Mouse (Mus musculus) heart, embryonic 13.5 days (tissue): ENCODE measurements at regions not wholly inside any gene's neighbourhood (a gene's known extent, or its start where the extent isn't known, plus 50 kb on each side); places are given as distances from the start of the nearest gene placed in this dataset.

Experiments used
- ATAC-seq: fragments of 200-750 bp; cut with Nextera tagmentation; 2 replicates; pipeline ENCODE4 v1.8.0; 2017; ENCODE audit warnings: moderate TSS enrichment; ENCODE audit not compliant: insufficient number of reproducible peaks, low FRiP score, low TSS enrichment; ENCODE audit errors: extremely low read depth
- H3K27ac ChIP-seq: fragments of 300-500 bp; sonication (generic); replicated peaks from 2 replicates; pipeline ENCODE4 v1.5.1; 2015; ENCODE audit warnings: moderate library complexity, mild to moderate bottlenecking, inconsistent platforms
- H3K27me3 ChIP-seq: fragments of 300-500 bp; sonication (generic); replicated peaks from 2 replicates; pipeline ENCODE4 v1.6.1; 2015; ENCODE audit warnings: mild to moderate bottlenecking, inconsistent platforms
- H3K36me3 ChIP-seq: fragments of 300-500 bp; sonication (generic); 2 replicates; pipeline ENCODE4 v1.6.1; 2015; ENCODE audit warnings: mild to moderate bottlenecking, inconsistent platforms
- H3K4me1 ChIP-seq: fragments of 300-500 bp; sonication (generic); 2 replicates; pipeline ENCODE4 v1.6.1; 2015; ENCODE audit warnings: inconsistent platforms
- H3K4me2 ChIP-seq: fragments of 300-500 bp; sonication (generic); 2 replicates; pipeline ENCODE4 v1.6.1; 2015; ENCODE audit warnings: inconsistent platforms, mild to moderate bottlenecking, moderate library complexity
- H3K4me3 ChIP-seq: fragments of 300-500 bp; sonication (generic); 2 replicates; pipeline ENCODE4 v1.5.1; 2015; ENCODE audit warnings: moderate library complexity, mild to moderate bottlenecking, inconsistent platforms
- H3K9ac ChIP-seq: fragments of 300-500 bp; sonication (generic); 2 replicates; pipeline ENCODE4 v1.6.1; 2015; ENCODE audit warnings: inconsistent platforms, mild to moderate bottlenecking, moderate library complexity
- H3K9me3 ChIP-seq: fragments of 300-500 bp; sonication (generic); 2 replicates; pipeline ENCODE4 v1.6.1; 2016; ENCODE audit warnings: inconsistent platforms
- WGBS: fragments of 180-500 bp; shearing (Covaris S2); methylation state at CpG from one replicate; pipeline ENCODE4 v1.1.7; 2015; ENCODE audit warnings: mixed read lengths; 5-methylcytosine and 5-hydroxymethylcytosine counted together

GRCm38 (mm10) chr10:91300067-91300466 lies 119.0 kb upstream of the Tmpo start:
- H3K27me3 ChIP-seq: no peaks in the 10 kb centered on the region
- H3K9ac ChIP-seq: no peak overlapping the region
- peaks cover 8% of the 10 kb centered on the region; the same call in 1 of the 2 replicates for H3K4me1 ChIP-seq
- peak overlapping the region; percentile 36; the same call in 1 of the 2 replicates for H3K27ac ChIP-seq
- H3K9me3 ChIP-seq: no peaks in the 10 kb centered on the region
- 38% methylated on average over 7 of the region's 7 CpGs for WGBS
- H3K4me2 ChIP-seq: no peak overlapping the region
- no peak overlapping the region for H3K4me3 ChIP-seq
- no peak for ATAC-seq
- H3K36me3 ChIP-seq: no peaks in the 10 kb centered on the region

GRCm38 (mm10) chr10:91297792-91298460 lies 116.8 kb upstream of the Tmpo start:
- ATAC-seq: no peak

DNA sequence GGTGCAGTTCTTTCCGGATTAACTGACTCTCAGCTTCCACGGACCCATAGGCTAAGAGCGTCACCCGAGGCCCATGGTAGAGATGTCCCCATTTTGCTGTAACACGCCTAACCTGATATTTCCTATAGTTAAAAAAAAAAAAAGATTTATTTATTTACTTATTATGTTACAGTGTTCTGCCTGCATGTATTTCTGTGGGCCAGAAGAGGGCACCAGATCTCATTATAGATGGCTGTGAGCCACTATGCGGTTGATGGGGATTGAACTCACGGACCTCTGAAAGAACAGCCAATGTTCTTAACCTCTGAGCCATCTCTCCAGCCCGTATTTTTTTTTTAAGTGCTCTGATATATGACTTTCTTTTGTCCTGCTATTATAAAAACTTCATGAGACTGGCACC lies 114.2 kb upstream of the Tmpo start:
- 80% methylated on average over 8 of the region's 8 CpGs for WGBS
- ATAC-seq: no peak
- no peaks in the 10 kb centered on the region for H3K36me3 ChIP-seq
- H3K4me1 ChIP-seq: peaks cover 6% of the 10 kb centered on the region; the same call in 1 of the 2 replicates
- H3K9me3 ChIP-seq: no peaks in the 10 kb centered on the region
- H3K27ac ChIP-seq: no peak overlapping the region
- no peak overlapping the region for H3K4me2 ChIP-seq
- no peak overlapping the region for H3K9ac ChIP-seq
- H3K27me3 ChIP-seq: no peaks in the 10 kb centered on the region
- H3K4me3 ChIP-seq: no peak overlapping the region

More at GRCm38 (mm10) chr10:91297792-91298460, 116.8 kb upstream of the Tmpo start:
- H3K4me2 ChIP-seq: no peak overlapping the region
- H3K36me3 ChIP-seq: no peaks in the 10 kb centered on the region
- H3K4me1 ChIP-seq: peaks cover 8% of the 10 kb centered on the region; the same call in 1 of the 2 replicates
- H3K27me3 ChIP-seq: no peaks in the 10 kb centered on the region
- 29% methylated on average over 9 of the region's 9 CpGs for WGBS
- H3K9ac ChIP-seq: no peak overlapping the region
- H3K9me3 ChIP-seq: no peaks in the 10 kb centered on the region
- H3K4me3 ChIP-seq: no peak overlapping the region
- H3K27ac ChIP-seq: no peak overlapping the region

DNA sequence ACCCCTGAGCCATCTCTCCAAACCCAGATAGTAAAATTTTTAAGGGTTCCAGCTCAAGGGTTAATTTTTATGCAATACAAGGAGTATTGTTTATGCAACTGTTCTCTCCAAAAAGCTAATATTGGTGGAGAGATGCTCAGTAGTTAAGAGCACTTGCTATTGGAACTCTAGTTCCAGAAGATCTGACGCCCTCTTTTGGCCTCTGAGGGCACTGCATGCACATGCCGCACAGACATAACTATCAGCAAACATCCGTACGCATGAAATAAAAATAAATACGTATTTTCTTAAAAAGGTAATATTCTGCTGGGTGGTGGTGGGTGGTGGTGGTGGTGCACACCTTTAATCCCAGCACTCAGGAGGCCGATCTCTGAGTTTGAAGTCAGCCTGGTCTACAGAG lies 112.1 kb upstream of the Tmpo start:
- no peak overlapping the region for H3K9ac ChIP-seq
- no peaks in the 10 kb centered on the region for H3K4me1 ChIP-seq
- H3K9me3 ChIP-seq: no peaks in the 10 kb centered on the region
- no peak overlapping the region for H3K4me3 ChIP-seq
- no peak overlapping the region for H3K27ac ChIP-seq
- no peaks in the 10 kb centered on the region for H3K36me3 ChIP-seq
- H3K27me3 ChIP-seq: no peaks in the 10 kb centered on the region
- WGBS: 82% methylated on average over 6 of the region's 6 CpGs
- ATAC-seq: no peak
- no peak overlapping the region for H3K4me2 ChIP-seq

DNA sequence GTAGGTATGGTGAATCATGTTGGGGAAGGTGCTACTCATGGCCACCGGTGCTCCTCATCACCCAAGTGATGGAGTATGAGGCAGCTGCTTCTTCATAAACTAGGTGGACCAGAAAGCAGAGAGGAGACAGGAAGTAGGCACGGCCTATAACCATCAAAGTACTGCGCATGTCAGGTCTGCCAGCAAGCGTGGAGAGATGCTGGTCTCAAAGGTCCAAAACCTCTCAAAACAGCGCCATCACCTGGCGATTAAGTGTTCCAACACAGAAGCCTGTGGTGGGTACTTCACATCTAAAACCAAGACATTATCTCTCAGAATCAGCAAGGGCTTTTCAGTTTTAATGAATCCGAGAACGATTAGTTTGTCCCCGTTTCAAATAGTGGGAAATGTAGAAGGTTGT lies 103.1 kb upstream of the Tmpo start:
- no peak for ATAC-seq
- Histone ChIP-seq H3K4me1 (no peaks in the 10 kb centered on the region), H3K4me3 (no peak overlapping the region), H3K36me3 (no peaks in the 10 kb centered on the region), H3K4me2 (no peak overlapping the region), H3K27ac (no peak overlapping the region), H3K9ac (no peak overlapping the region), H3K9me3 (no peaks in the 10 kb centered on the region), H3K27me3 (no peaks in the 10 kb centered on the region)
- 81% methylated on average over 9 of the region's 9 CpGs for WGBS

DNA sequence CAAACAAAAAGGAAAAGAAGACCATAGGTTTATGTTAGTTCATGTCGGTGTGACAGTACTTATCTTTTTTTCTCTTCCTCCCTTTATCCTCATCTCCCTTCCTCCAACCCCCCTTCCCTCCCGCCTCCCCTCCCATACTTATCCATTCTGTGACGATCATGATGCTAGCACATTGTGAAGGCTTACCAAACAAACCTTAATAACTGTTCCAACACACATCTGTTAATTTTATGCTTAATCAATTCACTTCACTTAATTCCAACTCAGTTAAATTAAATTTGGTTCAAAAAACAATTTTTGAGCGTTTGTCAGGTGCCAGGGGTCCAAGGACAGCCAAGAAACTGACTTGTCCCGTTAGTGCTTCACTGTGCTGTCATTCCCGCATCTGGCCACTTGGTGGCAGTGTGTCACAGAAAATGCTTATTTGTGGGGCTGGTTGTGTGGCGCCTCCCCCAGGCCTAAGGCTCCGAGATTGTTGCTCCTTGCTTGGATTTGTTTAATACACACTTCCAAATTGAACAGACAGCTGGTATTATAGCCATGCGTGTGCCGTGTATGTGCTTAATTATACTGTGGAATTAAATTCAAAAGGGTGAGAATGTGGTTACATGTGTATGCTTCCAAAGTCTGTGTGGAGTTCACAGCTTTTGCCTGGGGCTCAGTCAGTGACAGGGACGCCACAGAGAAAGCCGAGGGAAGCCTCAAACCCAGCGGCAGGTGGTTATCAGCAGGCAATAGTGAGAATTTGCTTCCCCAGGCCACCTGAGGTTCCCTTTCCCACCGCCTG lies 90.0 kb upstream of the Tmpo start:
- 0 out of 2 replicates have a peak, but pooled peaks have one; percentile 2 for ATAC-seq
- WGBS: 11% methylated on average over 14 of the region's 14 CpGs
- Histone ChIP-seq H3K4me2 (peak overlapping the region; percentile 66), H3K9me3 (no peaks in the 10 kb centered on the region), H3K9ac (peak overlapping the region; percentile 67), H3K36me3 (no peaks in the 10 kb centered on the region), H3K27ac (no peak overlapping the region), H3K27me3 (no peaks in the 10 kb centered on the region), H3K4me3 (peak overlapping the region; percentile 31), H3K4me1 (peaks cover 15% of the 10 kb centered on the region)

- Histone ChIP-seq H3K4me3 (peak overlapping the region; percentile 31), H3K9me3 (no peaks in the 10 kb centered on the region), H3K4me1 (peaks cover 15% of the 10 kb centered on the region), H3K27ac (no peak overlapping the region; the same call in 1 of the 2 replicates), H3K27me3 (no peaks in the 10 kb centered on the region), H3K9ac (peak overlapping the region; percentile 67), H3K4me2 (peak overlapping the region; percentile 66), H3K36me3 (no peaks in the 10 kb centered on the region)
- 8% methylated on average over 14 of the region's 14 CpGs for WGBS
- ATAC-seq: peak; percentile 52; the same call in 1 of the 2 replicates
Observed at GRCm38 (mm10) chr10:91270268-91270954, 89.3 kb upstream of the Tmpo start.

DNA sequence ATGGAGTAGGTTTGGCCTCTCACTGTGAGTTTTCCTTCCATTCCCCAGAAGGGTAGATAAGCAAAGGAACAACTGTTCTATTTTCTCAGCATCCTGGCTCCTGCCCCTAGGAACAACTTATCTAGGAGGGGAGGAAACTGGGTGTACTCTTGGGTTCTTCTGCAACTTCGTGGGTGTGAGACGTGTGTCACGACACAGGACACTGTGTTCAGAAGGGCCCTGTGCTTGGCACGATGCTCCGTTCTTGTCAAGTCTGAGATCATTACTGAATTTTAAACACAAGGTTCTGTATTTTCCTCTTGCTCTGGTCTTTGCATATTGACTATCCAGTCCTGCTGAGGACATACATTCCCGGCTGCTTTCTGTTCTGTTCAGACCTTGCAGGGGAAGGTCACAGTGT lies 86.8 kb upstream of the Tmpo start:
- peaks cover 15% of the 10 kb centered on the region for H3K4me1 ChIP-seq
- no peak overlapping the region for H3K27ac ChIP-seq
- H3K36me3 ChIP-seq: no peaks in the 10 kb centered on the region
- no peak for ATAC-seq
- H3K27me3 ChIP-seq: no peaks in the 10 kb centered on the region
- no peaks in the 10 kb centered on the region for H3K9me3 ChIP-seq
- WGBS: 70% methylated on average over 6 of the region's 6 CpGs
- H3K4me3 ChIP-seq: no peak overlapping the region
- H3K9ac ChIP-seq: no peak overlapping the region
- H3K4me2 ChIP-seq: no peak overlapping the region

GRCm38 (mm10) chr10:91260416-91260815 lies 79.3 kb upstream of the Tmpo start:
- Histone ChIP-seq H3K9me3 (no peaks in the 10 kb centered on the region), H3K27ac (no peak overlapping the region), H3K27me3 (no peaks in the 10 kb centered on the region), H3K4me2 (no peak overlapping the region), H3K9ac (no peak overlapping the region), H3K4me3 (no peak overlapping the region), H3K4me1 (no peaks in the 10 kb centered on the region), H3K36me3 (no peaks in the 10 kb centered on the region)
- ATAC-seq: no peak
- WGBS: 91% methylated on average over 10 of the region's 10 CpGs

DNA sequence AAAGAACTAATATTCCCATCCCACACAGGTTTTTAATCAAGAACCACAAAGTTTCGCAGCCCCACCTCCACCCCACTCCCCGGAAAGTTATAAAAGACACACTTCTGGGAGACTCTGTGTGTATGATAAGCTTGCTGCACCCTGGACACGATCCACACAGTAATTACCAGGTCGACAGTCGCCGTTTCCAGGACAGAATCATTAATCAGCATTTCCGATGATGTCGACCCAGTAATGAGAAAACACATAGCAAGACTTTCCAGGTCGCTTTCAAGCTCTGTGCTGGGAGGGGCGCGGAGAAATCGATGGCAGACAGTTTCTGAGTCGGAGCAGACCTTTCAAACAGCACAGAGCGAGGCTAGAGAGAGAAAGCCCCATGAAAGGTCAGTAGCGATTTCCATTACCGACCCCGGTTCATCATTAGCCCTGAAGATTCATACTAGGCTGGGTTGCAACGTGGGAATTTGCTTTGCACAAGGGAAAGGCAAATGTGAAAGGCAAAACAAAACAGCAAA lies 68.6 kb upstream of the Tmpo start:
- Histone ChIP-seq H3K4me3 (peak overlapping the region; percentile 33), H3K36me3 (no peaks in the 10 kb centered on the region), H3K9me3 (no peaks in the 10 kb centered on the region; the same call in 1 of the 2 replicates), H3K27me3 (no peaks in the 10 kb centered on the region), H3K27ac (no peak overlapping the region), H3K4me1 (no peaks in the 10 kb centered on the region), H3K4me2 (peak overlapping the region; percentile 59), H3K9ac (peak overlapping the region; percentile 58)
- no peak for ATAC-seq
- WGBS: 50% methylated on average over 18 of the region's 18 CpGs

DNA sequence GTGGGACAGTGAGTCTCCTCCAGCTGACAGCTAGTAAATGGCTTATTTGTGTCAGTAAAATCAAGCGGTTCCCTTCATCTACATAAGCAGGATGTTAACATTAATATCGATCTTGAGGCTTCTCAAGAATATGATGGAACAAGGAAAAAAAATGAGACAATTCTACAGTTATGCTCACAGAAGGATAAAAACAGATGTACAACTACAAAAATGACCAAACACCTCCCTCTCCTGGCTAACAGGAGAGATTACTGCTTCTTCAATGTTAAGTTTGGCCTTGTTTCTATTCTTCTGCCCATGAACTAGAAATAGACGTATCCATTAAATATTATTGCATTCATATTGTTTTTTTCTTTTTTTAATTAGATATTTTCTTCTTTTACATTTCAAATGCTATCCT lies 63.2 kb upstream of the Tmpo start:
- Histone ChIP-seq H3K36me3 (no peaks in the 10 kb centered on the region), H3K27ac (no peak overlapping the region), H3K9ac (no peak overlapping the region), H3K27me3 (no peaks in the 10 kb centered on the region), H3K4me1 (peaks cover 36% of the 10 kb centered on the region), H3K4me2 (no peak overlapping the region), H3K9me3 (no peaks in the 10 kb centered on the region; the same call in 1 of the 2 replicates), H3K4me3 (no peak overlapping the region)
- ATAC-seq: no peak
- 58% methylated on average over 3 of the region's 3 CpGs for WGBS
